Mouse (Mus musculus): Measurements from ENCODE around the gene Cep128. TPM values are rescaled to one million over a fixed set of nuclear protein-coding genes. Genes with fewer than 3 reads are reported as not detected.

Cep128 gene
- polyA plus RNA-seq, 1 experiment from 2014 or later = 9.0 TPM

DNA sequence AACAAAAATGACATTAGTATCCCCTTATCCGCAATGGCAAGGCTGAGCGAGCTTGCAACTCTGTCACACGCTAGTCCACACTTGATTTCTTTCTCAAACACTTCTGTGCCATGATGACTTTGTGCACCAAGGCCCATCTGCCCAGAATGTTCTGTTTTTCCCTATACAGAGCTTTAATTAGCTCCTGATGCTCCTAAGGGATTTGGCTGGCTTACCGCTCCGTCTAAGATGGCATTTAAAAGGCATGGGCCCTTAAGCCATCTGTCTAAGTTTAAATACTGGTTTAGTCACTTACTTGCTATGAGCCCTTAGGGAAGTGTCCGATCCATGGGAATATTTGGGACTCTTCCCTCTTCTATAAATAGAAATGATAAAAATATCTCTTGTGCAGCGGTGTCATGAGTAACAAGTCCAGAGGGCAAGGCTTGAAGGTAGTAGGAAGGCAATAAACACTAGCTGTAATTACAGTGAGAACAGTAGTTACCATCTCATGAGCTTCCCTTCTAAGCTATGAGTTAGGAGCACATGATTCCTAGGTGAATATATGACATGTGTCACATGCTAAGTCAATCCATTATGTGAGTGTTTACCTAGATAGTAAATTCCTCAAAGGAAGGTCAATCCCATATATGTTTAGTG, 343.8 kb downstream of the Cep128 start:
- ATAC-seq (ENCODE audit: low FRiP score, low read depth) = no peak
- no peaks in the 10 kb centered on the region for H3K36me3 ChIP-seq
- 65% methylated on average over 7 of the region's 7 CpGs for WGBS
- H3K27ac ChIP-seq = no peak overlapping the region
- no peak overlapping the region for H3K9ac ChIP-seq
- no peaks in the 10 kb centered on the region for H3K9me3 ChIP-seq
- no peak overlapping the region for H3K4me2 ChIP-seq (replicated peaks)
- no peaks in the 10 kb centered on the region for H3K4me1 ChIP-seq
- no peak overlapping the region for H3K4me3 ChIP-seq
- no peaks in the 10 kb centered on the region for H3K27me3 ChIP-seq

DNA sequence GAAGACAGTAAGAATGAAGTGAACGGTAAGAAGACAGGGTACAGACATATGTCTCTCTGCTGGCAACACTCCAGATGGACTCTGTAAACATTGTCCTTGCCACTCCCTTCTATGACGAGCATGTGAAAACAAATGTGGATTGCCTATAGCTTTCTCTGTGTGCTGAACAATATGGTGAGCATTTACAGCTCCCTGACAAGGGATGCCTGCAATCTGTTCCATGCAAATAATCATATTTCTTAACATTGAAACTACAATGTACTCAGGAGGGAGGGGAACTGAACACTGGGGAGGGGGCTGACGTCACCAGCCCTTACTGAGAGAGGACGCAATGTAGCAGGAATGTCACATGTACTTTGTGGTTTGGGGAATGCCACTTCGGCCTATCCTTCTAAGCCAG, 355.1 kb downstream of the Cep128 start:
- Histone ChIP-seq H3K9ac (no peak overlapping the region), H3K9me3 (no peaks in the 10 kb centered on the region), H3K36me3 (no peaks in the 10 kb centered on the region), H3K27me3 (no peaks in the 10 kb centered on the region), H3K4me2 (replicated peaks) (no peak overlapping the region), H3K4me3 (no peak overlapping the region), H3K27ac (no peak overlapping the region), H3K4me1 (no peaks in the 10 kb centered on the region)
- ATAC-seq (ENCODE audit: low FRiP score, low read depth) = no peak
- 85% methylated on average over 5 of the region's 5 CpGs for WGBS

DNA sequence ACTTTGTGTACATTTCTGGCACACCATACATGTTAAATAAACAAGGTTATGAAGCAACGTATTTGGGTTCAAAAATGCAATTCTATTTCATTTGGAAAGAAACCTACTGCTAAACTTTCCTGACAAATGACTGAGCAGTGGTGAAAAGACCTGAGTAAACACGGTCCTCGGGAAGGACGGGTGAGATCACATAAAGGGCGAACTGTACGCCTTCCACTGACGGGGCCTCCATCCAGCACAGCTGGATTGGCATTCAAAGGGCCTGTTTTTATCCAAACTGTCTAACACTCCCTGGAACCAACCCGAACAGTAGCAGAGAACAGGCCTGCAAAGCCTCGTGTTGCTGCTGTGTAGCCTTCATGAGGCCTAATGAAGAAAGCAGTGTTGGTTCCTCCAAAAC, 356.5 kb downstream of the Cep128 start:
- Histone ChIP-seq H3K4me3 (no peak overlapping the region), H3K36me3 (no peaks in the 10 kb centered on the region), H3K27me3 (no peaks in the 10 kb centered on the region), H3K4me1 (no peaks in the 10 kb centered on the region), H3K9ac (no peak overlapping the region), H3K4me2 (replicated peaks) (no peak overlapping the region), H3K27ac (0 out of 2 replicates have a peak overlapping the region, but pooled peaks have one; percentile 15), H3K9me3 (no peaks in the 10 kb centered on the region)
- no peak for ATAC-seq (ENCODE audit: low FRiP score, low read depth)
- WGBS = 85% methylated on average over 9 of the region's 9 CpGs

DNA sequence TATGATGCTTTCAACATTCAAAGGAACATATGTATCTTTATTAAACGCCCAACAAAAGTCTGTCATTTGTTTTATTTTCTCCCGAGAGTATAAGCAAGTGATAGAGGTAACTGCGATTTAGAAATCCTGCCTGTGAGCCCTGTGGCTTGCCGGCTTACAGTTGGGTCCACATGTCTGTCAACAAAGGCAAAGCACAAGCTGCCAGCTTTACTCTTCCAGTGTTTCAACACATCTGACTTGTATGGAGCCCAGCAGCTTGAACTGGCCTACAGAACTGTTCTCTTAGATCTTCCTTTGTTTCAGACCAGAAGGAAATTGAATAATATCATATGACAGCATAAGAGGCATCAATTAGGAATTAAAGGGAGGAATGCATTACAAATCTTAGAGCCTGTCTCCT, 357.1 kb downstream of the Cep128 start:
- no peak overlapping the region for H3K27ac ChIP-seq
- no peak overlapping the region for H3K4me3 ChIP-seq
- H3K9me3 ChIP-seq = no peaks in the 10 kb centered on the region
- no peaks in the 10 kb centered on the region for H3K36me3 ChIP-seq
- no peak overlapping the region for H3K9ac ChIP-seq
- H3K4me2 ChIP-seq (replicated peaks) = no peak overlapping the region
- H3K4me1 ChIP-seq = no peaks in the 10 kb centered on the region
- no peaks in the 10 kb centered on the region for H3K27me3 ChIP-seq
- ATAC-seq (ENCODE audit: low FRiP score, low read depth) = no peak
- 84% methylated on average over 4 of the region's 4 CpGs for WGBS

DNA sequence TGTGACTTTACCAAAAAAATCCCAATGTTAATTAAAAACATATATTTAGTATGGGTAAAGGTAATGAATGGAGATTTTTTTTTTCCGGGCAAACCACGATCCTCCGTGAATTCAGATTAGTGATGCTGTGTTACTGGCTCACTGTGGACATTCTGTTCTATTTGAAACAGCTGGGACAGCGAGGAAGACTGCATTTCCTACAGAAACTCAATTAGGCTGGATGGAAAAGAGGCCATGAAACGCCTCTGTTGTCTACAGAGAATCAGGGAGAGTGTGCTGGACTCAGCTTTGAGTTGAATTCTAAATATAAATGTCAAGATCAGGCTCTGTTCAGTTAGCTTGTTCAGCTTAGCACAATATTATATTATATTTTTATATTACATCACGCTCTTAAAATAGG, 369.1 kb downstream of the Cep128 start:
- H3K27me3 ChIP-seq = no peaks in the 10 kb centered on the region
- H3K9me3 ChIP-seq = no peaks in the 10 kb centered on the region
- 0 out of 2 replicates have a peak, but pooled peaks cover 3% of the 10 kb centered on the region for H3K4me1 ChIP-seq
- no peaks in the 10 kb centered on the region for H3K36me3 ChIP-seq
- no peak overlapping the region for H3K4me2 ChIP-seq (replicated peaks)
- no peak for ATAC-seq (ENCODE audit: low FRiP score, low read depth)
- H3K9ac ChIP-seq = no peak overlapping the region
- H3K27ac ChIP-seq = no peak overlapping the region
- no peak overlapping the region for H3K4me3 ChIP-seq
- WGBS = 50% methylated on average over 6 of the region's 6 CpGs

DNA sequence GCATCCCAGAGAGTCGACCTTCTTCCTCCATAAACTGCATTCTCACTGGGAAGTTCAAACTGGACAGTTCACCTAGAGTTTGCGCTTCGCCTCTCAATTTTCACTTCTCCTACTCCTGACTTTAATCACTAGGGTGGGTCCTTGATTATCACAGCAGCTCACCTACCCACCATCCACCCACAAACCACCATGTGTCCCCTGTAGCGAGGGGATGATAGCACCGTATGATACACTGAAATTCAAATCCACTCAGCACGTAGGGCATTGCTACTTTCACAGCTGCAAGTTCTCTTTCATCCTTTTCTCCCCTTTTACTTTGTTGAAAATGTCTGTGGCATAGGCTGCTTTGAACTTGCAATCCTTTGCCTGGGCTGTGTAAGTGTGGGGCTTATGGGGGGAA, 371.2 kb downstream of the Cep128 start:
- no peak overlapping the region for H3K4me3 ChIP-seq
- H3K27me3 ChIP-seq = no peaks in the 10 kb centered on the region
- ATAC-seq (ENCODE audit: low FRiP score, low read depth) = no peak
- no peak overlapping the region for H3K9ac ChIP-seq
- 0 out of 2 replicates have a peak, but pooled peaks cover 3% of the 10 kb centered on the region for H3K4me1 ChIP-seq
- H3K36me3 ChIP-seq = no peaks in the 10 kb centered on the region
- H3K4me2 ChIP-seq (replicated peaks) = no peak overlapping the region
- H3K9me3 ChIP-seq = no peaks in the 10 kb centered on the region
- H3K27ac ChIP-seq = no peak overlapping the region
- WGBS = 81% methylated on average over 6 of the region's 6 CpGs

DNA sequence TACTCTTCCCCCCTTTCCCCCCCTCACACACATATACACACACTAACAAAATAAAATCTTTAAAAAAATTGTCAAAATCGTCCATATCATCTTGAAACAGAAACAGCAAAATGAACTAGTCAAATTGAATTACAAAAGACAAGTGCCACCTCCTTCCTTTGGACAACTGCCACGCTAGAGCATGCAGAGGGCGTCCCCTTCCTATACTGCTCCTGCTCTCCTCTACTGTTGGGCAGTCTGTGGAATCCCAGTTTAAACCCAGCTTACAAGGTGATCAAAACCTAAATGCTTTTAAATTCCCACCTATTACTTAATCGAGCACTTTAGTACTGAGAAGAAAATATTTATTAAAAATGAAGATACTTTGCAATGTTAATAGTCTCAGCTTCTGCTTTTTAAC, 372.0 kb downstream of the Cep128 start:
- 66% methylated on average over 4 of the region's 4 CpGs for WGBS

DNA sequence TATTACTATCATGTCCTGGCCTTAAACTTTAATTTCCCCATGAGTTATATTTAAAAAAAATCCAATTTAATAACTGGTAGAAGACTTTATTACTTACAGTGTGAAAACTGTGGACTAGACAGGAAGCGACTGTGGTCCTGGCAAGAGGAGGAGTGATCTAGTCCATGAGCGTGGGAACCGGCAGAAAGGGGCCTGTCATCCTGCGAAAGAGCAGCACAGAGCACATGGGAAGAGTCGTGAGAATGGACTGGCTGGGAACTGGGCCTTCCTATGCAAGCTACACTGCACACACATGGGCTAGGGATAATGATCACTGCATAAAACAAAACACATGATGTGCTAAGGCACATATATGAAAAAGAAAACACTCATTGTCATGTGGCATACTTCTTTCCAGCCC, 375.5 kb downstream of the Cep128 start:
- H3K36me3 ChIP-seq = no peaks in the 10 kb centered on the region
- H3K4me1 ChIP-seq = no peaks in the 10 kb centered on the region
- H3K4me3 ChIP-seq = no peak overlapping the region
- H3K4me2 ChIP-seq (replicated peaks) = no peak overlapping the region
- ATAC-seq (ENCODE audit: low FRiP score, low read depth) = no peak
- H3K27ac ChIP-seq = no peak overlapping the region
- no peak overlapping the region for H3K9ac ChIP-seq
- H3K27me3 ChIP-seq = no peaks in the 10 kb centered on the region
- 76% methylated on average over 5 of the region's 5 CpGs for WGBS
- H3K9me3 ChIP-seq = no peaks in the 10 kb centered on the region

More for the DNA sequence above, 372.0 kb downstream of the Cep128 start:
- Histone ChIP-seq H3K36me3 (no peaks in the 10 kb centered on the region), H3K4me2 (replicated peaks) (no peak overlapping the region), H3K4me1 (0 out of 2 replicates have a peak, but pooled peaks cover 3% of the 10 kb centered on the region), H3K4me3 (no peak overlapping the region), H3K27me3 (no peaks in the 10 kb centered on the region), H3K9me3 (no peaks in the 10 kb centered on the region), H3K9ac (no peak overlapping the region), H3K27ac (no peak overlapping the region)
- no peak for ATAC-seq (ENCODE audit: low FRiP score, low read depth)

DNA sequence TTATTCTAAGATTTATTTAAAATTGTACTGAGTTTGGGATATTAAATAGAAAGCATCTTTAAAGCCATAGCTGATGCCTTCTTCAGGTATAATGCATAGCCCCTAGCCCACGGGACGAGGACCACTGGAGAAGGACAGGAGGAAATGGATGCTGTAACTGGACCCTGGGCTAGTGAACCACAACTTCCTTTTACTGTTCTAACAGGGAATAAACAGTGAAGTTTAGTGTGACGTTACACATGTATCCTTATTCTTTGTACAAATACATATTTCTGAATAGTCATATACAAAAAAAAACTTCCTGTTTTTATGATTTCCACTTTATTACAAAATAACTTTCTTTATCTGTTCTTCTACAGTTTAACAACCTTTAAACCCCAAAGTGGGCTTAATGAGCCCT, 376.0 kb downstream of the Cep128 start:
- Histone ChIP-seq H3K4me1 (no peaks in the 10 kb centered on the region), H3K27me3 (no peaks in the 10 kb centered on the region), H3K27ac (no peak overlapping the region), H3K4me2 (replicated peaks) (no peak overlapping the region), H3K4me3 (no peak overlapping the region), H3K36me3 (no peaks in the 10 kb centered on the region), H3K9ac (no peak overlapping the region), H3K9me3 (no peaks in the 10 kb centered on the region)
- 71% methylated on average over 3 of the region's 3 CpGs for WGBS
- no peak for ATAC-seq (ENCODE audit: low FRiP score, low read depth)

DNA sequence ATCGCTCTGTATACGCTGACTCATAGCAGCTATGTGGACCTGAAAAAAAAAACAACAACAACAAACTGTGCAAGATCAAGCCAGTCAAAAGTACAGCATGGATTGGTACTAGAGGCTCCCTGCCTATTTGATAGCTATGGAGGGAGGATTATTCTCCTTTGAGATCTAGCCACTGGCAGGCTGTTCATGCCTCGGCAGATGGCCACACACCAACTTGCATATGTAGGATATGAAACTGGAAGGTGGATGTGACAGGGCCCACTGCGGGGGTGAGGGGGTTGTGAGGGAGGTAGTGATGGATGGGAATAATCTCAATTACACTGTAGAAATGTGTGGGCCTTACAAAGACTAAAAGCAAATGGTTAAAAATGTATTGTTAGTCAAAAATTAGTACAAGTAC, 386.7 kb downstream of the Cep128 start:
- Histone ChIP-seq H3K27me3 (no peaks in the 10 kb centered on the region), H3K27ac (no peak overlapping the region), H3K9ac (no peak overlapping the region), H3K9me3 (no peaks in the 10 kb centered on the region), H3K4me1 (no peaks in the 10 kb centered on the region), H3K4me3 (no peak overlapping the region), H3K4me2 (replicated peaks) (no peak overlapping the region), H3K36me3 (no peaks in the 10 kb centered on the region)
- WGBS = 90% methylated on average over 4 of the region's 4 CpGs
- no peak for ATAC-seq (ENCODE audit: low FRiP score, low read depth)

DNA sequence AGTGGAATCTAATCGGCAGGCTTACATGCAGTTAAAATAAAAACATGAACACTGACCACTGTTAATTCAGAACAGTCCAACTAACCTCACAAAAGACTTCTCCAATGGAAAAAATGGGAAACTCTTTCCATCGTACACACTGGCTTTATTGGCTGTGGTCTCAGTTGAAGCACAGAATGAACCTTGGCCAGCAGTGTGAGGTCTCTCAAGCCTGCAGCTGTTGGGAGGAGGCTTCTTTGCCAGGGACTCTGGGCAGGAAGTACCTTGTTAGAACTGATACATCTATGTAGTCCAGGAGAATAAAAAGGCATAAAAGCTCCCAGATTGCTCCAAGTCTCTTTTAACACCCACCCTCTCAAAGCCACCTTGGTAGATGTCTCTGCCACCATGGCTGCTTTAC, 390.9 kb downstream of the Cep128 start:
- H3K27ac ChIP-seq = no peak overlapping the region
- no peaks in the 10 kb centered on the region for H3K27me3 ChIP-seq
- no peak for ATAC-seq (ENCODE audit: low FRiP score, low read depth)
- H3K9ac ChIP-seq = no peak overlapping the region
- no peak overlapping the region for H3K4me2 ChIP-seq (replicated peaks)
- H3K4me1 ChIP-seq = no peaks in the 10 kb centered on the region
- no peaks in the 10 kb centered on the region for H3K36me3 ChIP-seq
- 65% methylated on average over 2 of the region's 2 CpGs for WGBS
- no peak overlapping the region for H3K4me3 ChIP-seq
- no peaks in the 10 kb centered on the region for H3K9me3 ChIP-seq

DNA sequence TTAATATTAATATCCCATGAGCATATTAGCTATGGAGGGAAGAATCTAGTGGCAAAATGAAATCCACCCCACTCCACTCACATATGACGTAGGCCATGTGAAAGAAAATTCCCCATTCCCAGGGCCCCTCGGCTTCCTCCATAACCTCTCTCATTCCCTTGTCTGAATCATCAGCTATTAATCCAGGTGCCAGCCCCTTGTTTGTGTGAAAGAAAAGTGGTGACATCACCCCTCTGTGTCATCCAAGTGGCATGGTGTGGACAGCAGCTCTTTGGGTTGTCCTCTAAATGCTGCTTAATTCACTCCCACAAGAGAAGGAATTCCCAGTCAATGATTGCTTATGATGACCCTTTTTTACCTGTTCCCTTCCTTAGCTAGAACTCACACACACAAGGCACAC, 396.4 kb downstream of the Cep128 start:
- 79% methylated on average over 2 of the region's 2 CpGs for WGBS
- no peak for ATAC-seq (ENCODE audit: low FRiP score, low read depth)
- no peak overlapping the region for H3K9ac ChIP-seq
- no peak overlapping the region for H3K27ac ChIP-seq
- no peaks in the 10 kb centered on the region for H3K27me3 ChIP-seq
- H3K4me1 ChIP-seq = no peaks in the 10 kb centered on the region
- no peaks in the 10 kb centered on the region for H3K9me3 ChIP-seq
- H3K4me3 ChIP-seq = no peak overlapping the region
- no peaks in the 10 kb centered on the region for H3K36me3 ChIP-seq
- no peak overlapping the region for H3K4me2 ChIP-seq (replicated peaks)

DNA sequence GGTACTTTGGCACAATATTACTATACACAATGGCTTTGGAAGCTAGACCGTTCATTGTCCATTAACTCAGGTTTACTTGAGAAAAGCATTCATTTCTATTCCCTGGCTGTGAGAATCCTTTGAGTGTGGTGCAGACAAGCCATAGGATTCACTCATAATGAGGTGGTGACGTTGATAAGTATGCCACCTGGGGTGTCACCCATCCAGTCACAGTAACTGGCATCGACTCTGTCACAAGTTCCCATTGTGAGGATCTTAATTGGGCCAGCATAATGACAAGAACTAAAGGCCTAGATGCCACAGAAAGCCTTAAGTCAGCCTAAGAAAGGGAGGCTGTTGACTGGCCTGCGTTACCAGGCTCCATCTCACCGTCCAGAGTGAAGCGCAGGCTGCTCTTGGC, 396.9 kb downstream of the Cep128 start:
- ATAC-seq (ENCODE audit: low FRiP score, low read depth) = no peak
- Histone ChIP-seq H3K4me3 (no peak overlapping the region), H3K9me3 (no peaks in the 10 kb centered on the region), H3K9ac (no peak overlapping the region), H3K36me3 (no peaks in the 10 kb centered on the region), H3K27ac (no peak overlapping the region), H3K4me1 (no peaks in the 10 kb centered on the region), H3K27me3 (no peaks in the 10 kb centered on the region), H3K4me2 (replicated peaks) (no peak overlapping the region)
- WGBS = 81% methylated on average over 6 of the region's 6 CpGs

All from limb, embryonic 13.5 days (tissue).